Mouse (Mus musculus) layer of hippocampus, adult 2 months (tissue): ENCODE data around the gene Hspbap1. TPM values are rescaled to one million over a fixed set of nuclear protein-coding genes. Genes with fewer than 3 reads are reported as not detected.

Source experiments
- DNase-seq, 2 experiments: peaks; one replicate each; pipeline ENCODE4 v3.0.0; 2022; ENCODE audit warnings: low spot score in 2 of 2
- H3K27ac ChIP-seq: fragments of 200-600 bp; 2 replicates; pipeline ENCODE4 v1.8.1; 2022
- H3K4me3 ChIP-seq: fragments of 200-600 bp; 2 replicates; pipeline ENCODE4 v1.8.1; 2022; ENCODE audit warnings: mild to moderate bottlenecking
- CTCF ChIP-seq: fragments of 200-600 bp; conservative IDR thresholded peaks from 2 replicates; pipeline ENCODE4 v1.8.1; 2022; ENCODE audit warnings: antibody characterized with exemption, mild to moderate bottlenecking, moderate library complexity
- long read RNA-seq, 2 experiments: library from polyadenylated mRNA; stranded (forward); transcript quantifications; one replicate each; pipeline ENCODE4 v2.0.0; 2021; ENCODE audit warnings: borderline mapping rate in 2 of 2
- total RNA-seq, 2 experiments: library from RNA; stranded (reverse); gene quantifications; 2 replicates each; pipeline ENCODE4 v1.2.3; 2021

The Hspbap1 gene
- 1 to 10 TPM; 5.9 to 6.0 TPM for total RNA-seq
- long read RNA-seq, experiment 1, transcript Hspbap1-202 (8 exons, 1,703 nt), result major isoform, 9 of 12 reads
- long read RNA-seq, experiment 1, partial matches to known transcripts, result 0 of 12 reads
- long read RNA-seq, experiment 1, other reads (novel, unspliced or antisense), result 3 of 12 reads
- long read RNA-seq, experiment 2, partial matches to known transcripts, result 2 of 9 reads
- long read RNA-seq, experiment 2, other reads (novel, unspliced or antisense), result 3 of 9 reads

DNA sequence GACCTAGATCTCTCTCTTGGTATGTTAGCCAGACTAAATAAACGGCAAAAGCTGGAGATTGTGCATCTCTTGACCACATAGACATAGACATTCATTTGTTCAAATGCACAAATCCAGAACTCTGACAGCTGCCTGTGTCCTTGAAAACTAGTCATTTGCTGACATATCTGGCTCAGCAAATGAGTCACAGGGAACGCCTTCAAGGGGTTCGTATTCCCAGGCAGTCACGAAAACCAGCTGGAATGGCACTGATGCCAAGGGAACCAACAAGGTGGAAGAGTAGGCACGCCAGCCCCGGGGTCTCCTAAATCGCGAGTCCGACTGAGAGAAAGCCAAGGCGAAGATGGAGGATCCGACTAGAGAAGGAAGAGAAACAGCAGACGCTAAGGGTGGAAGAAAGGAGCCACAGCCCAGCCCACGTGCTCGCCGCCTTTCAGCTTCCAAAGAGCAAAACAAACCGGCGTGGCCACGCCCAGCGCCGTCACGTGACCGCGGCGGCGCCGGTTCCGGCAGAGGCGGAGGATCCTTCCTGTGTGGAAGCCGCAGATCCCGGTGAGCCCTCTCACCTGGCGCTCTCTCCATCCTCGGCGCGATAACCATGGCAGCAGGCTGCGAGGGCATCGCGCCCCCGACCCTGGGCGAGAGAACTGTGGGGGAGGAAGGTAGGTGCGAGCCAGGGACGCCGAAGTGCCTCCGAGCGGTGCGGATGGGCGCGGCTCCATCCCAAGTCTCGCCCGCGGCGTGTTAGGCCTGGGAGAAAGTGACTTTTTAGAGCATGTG is at the start of gene Hspbap1:
TSS of gene Hspbap1 (plus strand) at position 498 of the 780 bp plus-strand sequence.
- peak; percentile 88 for DNase-seq
- H3K27ac ChIP-seq, result peak within 1 kb of the TSS; percentile 85
- TF ChIP-seq CTCF, result no peak
- H3K4me3 ChIP-seq, result peak within 1 kb of the TSS; percentile 95

DNA sequence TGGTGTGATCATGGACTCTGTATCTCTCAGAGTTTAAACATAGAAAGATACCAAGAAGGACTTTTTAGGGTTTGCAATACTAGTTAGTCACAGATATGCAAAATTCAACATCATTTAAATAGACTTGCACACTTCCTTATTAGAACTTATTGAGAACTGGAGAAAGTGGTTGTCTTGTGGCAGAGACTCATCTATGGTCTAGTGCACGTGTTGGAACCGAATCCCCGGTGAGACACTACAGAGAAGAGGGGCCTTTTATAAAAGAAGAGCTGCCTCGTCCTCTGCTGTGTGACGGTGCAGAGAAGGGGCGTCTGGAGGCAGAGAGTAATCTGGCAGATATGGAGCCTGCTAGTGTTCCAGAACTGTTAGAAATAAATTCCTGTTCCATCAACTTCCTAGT is 45.6 kb upstream of the Hspbap1 start:
- DNase-seq, result no peak
- no peak for TF ChIP-seq CTCF
- H3K27ac ChIP-seq, result no peak overlapping the region
- no peak overlapping the region for H3K4me3 ChIP-seq

DNA sequence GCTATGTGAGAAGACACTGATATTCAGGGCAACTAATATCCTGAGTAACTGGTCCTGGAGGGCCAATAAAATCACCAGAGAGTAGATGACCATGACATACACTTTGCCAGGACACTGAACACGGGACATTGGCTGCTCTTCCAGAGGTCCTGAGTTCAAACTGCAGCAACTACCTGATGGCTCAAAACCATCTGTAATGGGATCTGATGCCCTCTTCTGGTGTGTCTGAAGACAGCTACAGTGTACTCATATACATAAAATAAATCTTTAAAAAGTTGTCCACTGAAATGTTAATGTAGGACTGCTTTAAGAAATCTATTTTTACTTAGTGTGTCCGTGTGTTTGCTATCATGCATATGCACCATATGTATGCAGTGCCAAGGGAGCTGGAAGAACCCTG is 43.6 kb upstream of the Hspbap1 start:
- H3K4me3 ChIP-seq, result no peak overlapping the region
- DNase-seq, result no peak
- TF ChIP-seq CTCF, result peak; percentile 53
- no peak overlapping the region for H3K27ac ChIP-seq

DNA sequence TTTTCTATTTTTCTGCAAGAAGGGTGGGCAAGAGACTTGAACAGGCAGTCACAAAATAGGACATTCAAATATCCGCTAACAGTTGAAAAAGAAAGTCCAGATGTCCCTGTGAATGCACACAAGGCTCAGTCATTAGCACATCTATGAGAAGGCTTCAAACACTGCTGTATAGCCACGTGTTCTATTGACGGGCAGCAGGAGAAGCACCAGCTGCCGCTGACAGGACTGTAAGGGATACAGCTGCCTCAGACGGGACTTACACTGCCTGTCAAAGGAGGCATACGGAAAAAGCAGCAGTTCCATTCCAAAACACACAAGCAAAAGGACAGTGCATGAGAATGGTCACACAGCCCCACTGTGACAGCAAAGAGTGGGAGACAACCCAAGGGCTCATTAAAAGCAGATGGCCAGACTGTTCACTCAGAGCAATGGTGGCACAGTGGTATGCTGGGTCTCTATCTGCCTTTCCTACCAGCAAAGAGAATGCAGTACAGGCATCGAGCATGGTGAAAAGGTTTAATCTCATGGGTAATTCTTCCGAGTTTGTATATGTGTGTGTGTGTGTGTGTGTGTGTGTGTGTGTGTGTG is 40.9 kb upstream of the Hspbap1 start:
- H3K27ac ChIP-seq, result 0 out of 2 replicates have a peak overlapping the region, but pooled peaks have one; percentile 3
- DNase-seq, result no peak
- no peak for TF ChIP-seq CTCF

DNA sequence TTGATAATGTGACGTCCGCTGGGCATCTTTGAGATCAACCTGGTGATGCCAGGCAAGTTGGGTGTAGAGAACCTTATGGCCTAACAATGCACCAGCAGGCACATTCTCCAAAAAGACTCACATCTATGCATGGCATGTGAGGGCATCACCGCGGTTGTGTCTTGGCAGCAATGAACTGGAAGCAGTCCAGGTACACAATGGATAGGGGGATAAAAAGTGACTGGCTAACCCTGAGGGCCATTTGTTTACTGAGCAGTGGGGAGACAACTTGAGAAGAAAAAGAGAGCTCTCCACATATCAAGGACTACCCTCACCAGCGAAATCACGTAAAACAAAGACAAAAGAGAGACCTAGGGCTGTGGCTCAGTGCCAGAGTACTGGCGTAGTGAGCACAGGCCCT is 38.1 kb upstream of the Hspbap1 start:
- no peak for DNase-seq
- no peak overlapping the region for H3K4me3 ChIP-seq
- TF ChIP-seq CTCF, result no peak
- H3K27ac ChIP-seq, result no peak overlapping the region

More for the DNA sequence above, 40.9 kb upstream of the Hspbap1 start:
- H3K4me3 ChIP-seq, result no peak overlapping the region

DNA sequence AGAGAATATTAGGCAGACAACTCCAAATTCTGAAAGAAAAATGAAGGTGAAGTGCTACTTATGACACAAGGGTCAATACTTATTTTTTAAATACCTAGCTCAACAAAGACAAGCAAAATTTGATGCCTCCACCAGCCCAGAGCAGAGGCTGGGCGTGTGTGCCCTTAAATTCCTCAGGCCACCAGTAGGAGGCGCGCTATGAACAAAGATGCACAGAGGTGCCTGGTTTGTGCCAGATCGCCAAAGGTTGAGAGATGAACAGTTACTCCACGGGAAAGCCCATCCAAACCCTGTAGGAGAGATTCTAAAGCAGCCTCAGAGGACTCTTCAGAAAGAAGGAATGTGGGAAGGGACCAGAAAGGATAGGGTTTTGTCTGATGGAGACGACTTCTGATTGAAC is 36.1 kb upstream of the Hspbap1 start:
- H3K27ac ChIP-seq, result no peak overlapping the region
- DNase-seq, result peak in 1 of 2 experiments; percentile 66

DNA sequence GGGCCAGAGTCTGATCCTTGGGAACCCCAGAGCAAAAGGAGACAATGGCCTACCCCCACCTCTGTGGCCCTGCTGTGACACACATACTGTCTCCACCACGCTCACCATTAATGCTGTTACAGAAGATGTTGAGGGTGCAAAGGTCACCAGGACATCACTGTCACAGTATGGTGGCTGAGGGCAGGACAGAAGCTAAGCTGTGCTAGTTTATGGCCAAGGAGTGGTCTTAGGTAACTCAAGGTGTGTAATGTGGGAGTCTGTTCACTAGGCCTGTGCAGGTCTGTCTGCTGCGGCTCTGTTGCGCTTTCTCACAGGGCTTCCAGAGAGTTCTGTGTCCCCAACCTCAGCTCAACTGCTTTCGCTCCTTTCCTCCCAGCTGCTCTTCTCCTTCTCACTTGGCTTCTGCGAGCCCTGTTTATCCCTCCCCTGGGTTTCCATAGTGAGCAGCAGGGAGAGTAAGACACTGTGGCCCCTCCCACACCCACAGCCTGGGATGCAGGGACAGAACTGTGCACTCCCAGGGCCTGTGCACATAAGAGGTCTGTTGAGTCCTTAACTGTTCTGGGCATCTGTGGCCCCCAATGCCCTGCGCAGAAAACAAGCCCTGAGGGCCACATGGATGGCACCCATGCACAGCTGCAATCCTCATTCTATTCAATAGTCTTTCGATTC is 31.9 kb upstream of the Hspbap1 start:
- no peak for DNase-seq
- TF ChIP-seq CTCF, result no peak

More for the DNA sequence above, 36.1 kb upstream of the Hspbap1 start:
- TF ChIP-seq CTCF, result peak; percentile 94
- H3K4me3 ChIP-seq, result no peak overlapping the region

DNA sequence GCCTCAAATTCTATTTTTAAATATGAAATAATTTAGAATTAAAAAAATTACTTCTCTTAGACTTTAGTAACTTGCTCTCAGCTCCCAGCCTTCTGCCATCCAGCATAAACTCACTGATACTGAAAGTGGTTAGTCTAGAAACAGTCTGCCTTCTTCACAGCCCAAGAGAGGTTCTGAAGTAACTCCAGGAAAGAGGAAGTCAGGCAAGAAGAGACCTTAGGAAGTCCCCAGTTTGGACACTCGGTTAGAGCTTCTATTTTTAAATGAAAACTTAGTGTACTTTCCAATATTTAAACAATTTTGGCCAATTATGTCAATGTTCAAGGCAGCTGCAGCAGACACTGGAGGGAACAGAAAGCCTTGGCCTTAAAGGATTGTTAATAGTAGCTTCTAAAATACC is 30.6 kb upstream of the Hspbap1 start:
- no peak for TF ChIP-seq CTCF
- Histone ChIP-seq H3K27ac (0 out of 2 replicates have a peak overlapping the region, but pooled peaks have one; percentile 18), H3K4me3 (no peak overlapping the region)
- DNase-seq, result no peak

More for the DNA sequence above, 31.9 kb upstream of the Hspbap1 start:
- Histone ChIP-seq H3K27ac (peak overlapping the region; percentile 53; the same call in 1 of the 2 replicates), H3K4me3 (no peak overlapping the region)

DNA sequence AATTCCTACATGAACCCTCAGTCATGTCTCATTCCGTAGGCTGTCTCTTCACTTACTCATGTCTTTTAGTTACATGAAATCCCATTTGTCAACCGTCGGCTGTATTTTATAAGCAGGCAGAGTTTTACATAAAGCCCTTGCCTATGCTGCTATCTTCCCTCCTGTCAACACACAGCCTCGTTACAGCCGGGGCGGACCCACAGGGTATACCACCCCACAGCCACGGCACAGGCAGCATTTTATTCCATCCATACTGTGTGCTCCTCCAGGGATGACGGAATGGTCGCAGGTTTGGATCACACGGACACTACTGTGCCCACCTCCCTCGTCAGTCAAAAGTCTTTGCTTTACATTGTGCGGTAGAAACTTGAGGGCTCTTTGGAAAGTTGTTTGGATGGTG is 29.8 kb upstream of the Hspbap1 start:
- H3K4me3 ChIP-seq, result no peak overlapping the region
- DNase-seq, result peak in 1 of 2 experiments; percentile 7
- peak overlapping the region; percentile 55 for H3K27ac ChIP-seq
- TF ChIP-seq CTCF, result no peak

DNA sequence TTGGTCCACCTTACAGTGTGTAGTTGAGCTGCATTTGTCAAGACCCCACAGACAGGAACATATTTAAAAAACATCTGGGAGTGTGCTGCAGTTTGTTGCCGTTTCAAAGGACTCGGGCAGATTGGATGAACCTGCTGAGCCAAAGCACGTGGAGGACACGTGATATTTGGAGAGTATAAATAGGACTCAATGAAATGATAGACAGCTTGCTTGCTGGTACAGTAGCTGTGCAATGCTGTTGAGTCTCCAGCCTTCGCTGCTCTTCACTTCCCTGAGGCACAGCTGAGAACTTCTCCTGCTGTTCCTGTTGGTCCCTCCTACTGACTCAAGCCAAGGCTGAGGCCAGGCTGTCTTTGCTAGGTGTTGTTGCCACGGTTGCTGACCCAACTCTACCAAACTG is 29.2 kb upstream of the Hspbap1 start:
- H3K4me3 ChIP-seq, result no peak overlapping the region
- no peak for TF ChIP-seq CTCF
- no peak for DNase-seq
- peak overlapping the region; percentile 55; the same call in 1 of the 2 replicates for H3K27ac ChIP-seq

DNA sequence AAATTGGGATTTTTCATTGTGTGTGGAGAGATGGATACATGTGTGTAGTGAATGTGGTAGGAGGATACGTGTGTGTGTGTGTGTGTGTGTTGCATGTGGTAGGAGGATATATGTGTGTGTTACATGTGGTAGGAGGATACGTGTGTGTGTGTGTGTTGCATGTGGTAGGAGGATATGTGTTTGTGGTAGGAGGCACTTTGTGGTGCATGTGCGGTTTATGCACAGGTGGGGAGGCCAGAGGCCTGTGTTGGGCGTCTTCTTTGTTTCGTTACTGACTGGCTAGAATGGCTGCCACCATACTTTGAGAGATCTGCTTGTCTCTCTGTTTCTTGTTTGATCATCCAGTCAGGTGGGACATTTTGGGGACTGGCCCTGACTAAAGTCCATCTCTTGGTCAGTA is 28.6 kb upstream of the Hspbap1 start:
- no peak for TF ChIP-seq CTCF
- Histone ChIP-seq H3K27ac (no peak overlapping the region), H3K4me3 (no peak overlapping the region)
- no peak for DNase-seq

DNA sequence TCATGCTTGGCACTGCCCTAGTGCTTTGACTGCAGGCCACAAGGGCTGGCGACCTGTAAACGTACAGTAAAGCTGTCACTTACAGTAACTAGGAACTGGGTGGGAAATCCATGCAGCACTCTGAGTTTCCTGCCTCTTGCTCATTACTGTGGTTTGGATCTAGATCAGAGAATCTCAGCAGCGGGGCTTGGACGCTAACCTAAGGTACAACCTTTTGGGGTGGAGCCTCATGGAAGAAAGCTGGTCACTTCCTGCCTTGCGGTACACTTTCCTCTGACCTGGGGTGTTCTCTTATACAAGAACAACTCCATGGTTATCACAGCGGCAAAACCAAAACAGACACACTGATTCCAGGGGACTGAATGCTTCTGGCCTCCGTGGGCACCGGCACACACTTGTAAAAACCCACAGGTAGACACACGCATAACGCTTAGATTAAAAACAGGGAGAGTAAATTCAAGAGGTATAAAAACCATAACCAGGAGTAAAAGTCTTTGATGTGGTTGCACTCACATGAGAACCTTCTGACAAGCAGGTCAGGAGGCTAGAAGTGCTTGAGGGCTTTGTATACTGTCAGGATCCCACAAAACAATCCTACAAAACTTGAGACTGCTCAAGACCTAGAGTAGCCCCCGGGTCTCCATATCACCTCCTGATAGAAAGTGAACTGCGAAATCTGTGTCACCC is 27.8 kb upstream of the Hspbap1 start:
- no peak for DNase-seq
- TF ChIP-seq CTCF, result no peak
- Histone ChIP-seq H3K4me3 (no peak overlapping the region), H3K27ac (no peak overlapping the region)
